Mouse (Mus musculus): ENCODE data around the gene Sprr2k.
"Not testable (repeated sequence)": the region's sequence is repeated elsewhere in the genome, so short reads cannot be mapped to it uniquely, and the experiment has no call there.

The Sprr2k gene

GRCm38 (mm10) chr3:92432282-92432681 lies at the start of gene Sprr2k:
Sprr2k (plus strand) TSS chr3:92432582.
- no peak for DNase-seq (ENCODE audit: low spot score in 2 of 2)

GRCm38 (mm10) chr3:92385385-92385784 lies 47.0 kb upstream of the Sprr2k start, which contains the start of gene Sprr2h:
Sprr2h (plus strand) TSS chr3:92385685.
- no peak for DNase-seq (ENCODE audit: low spot score in 2 of 2)

- DNase-seq (ENCODE audit: low spot score in 2 of 2) = no peak
These were observed 38.1 kb upstream of the Sprr2k start for GRCm38 (mm10) chr3:92394301-92394700.

DNA sequence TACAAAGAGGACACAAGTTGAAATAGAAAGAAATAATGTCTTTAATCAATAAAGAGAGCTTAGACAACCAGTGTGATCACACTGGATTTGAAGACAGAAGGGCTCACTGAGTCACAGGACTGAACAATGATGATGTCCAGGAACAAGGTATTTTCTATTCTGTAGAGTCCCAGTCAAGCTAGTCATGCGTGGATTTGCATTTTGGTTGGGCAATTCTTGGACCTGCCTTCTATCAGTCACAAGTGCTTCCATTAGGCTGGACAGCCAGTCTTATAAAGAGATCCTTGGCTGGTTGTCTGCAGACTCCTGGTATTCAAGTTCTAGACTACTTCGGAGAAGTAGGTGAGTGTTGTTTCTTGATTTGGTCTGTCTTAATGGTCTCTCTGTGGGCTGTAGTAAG lies 24.7 kb upstream of the Sprr2k start, which contains the start of gene Sprr2i:
Gene Sprr2i (plus strand): TSS at position 301 of the 400 bp plus-strand sequence.
- DNase-seq (ENCODE audit: low spot score in 2 of 2) = no peak

- DNase-seq (ENCODE audit: low spot score in 2 of 2) = no peak
These were observed 14.6 kb upstream of the Sprr2k start, which contains the start of gene Sprr2j-ps for GRCm38 (mm10) chr3:92417782-92418181. Sprr2j-ps (plus strand) TSS chr3:92418082.

GRCm38 (mm10) chr3:92429323-92429722 lies 3.1 kb upstream of the Sprr2k start, which contains the start of gene Gm9774:
Gm9774 (minus strand) TSS chr3:92429423.
- DNase-seq (ENCODE audit: low spot score in 2 of 2) = no peak

- no peak for DNase-seq (ENCODE audit: low spot score in 2 of 2)
These were observed 6.3 kb downstream of the Sprr2k start, which contains the start of gene Sprr1b for GRCm38 (mm10) chr3:92438689-92439088. Sprr1b (minus strand) TSS chr3:92438789.

DNA sequence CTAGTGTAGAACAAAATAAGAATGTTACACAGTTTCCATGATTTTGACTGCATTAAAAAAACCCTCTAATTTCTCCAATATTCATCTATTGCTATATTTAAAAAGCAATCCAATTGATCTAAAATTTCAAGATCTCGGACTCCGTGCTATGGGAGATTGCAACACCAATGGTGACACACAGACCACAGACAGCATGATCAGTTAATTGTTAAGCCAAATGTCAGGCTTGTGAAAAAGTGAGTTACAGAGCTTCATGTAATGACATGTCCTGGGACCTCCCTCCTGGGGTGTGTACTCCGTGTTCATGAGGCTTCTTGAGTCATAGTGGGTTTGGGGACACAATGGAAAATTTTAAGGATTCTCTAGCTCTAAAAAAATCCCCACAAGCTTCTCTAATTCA lies 7.8 kb downstream of the Sprr2k start:
- no peak for DNase-seq (ENCODE audit: low spot score in 2 of 2)

GRCm38 (mm10) chr3:92455151-92455550 lies 22.8 kb downstream of the Sprr2k start:
- no peak for DNase-seq (ENCODE audit: low spot score in 2 of 2)

- DNase-seq (ENCODE audit: low spot score in 2 of 2) = no peak
These were observed 26.2 kb downstream of the Sprr2k start, which contains the start of gene Sprr3 for GRCm38 (mm10) chr3:92458620-92459019. Sprr3 (minus strand) TSS chr3:92458720.

- DNase-seq (ENCODE audit: low spot score in 2 of 2) = no peak
These were observed 34.2 kb downstream of the Sprr2k start for GRCm38 (mm10) chr3:92466576-92466975.

DNA sequence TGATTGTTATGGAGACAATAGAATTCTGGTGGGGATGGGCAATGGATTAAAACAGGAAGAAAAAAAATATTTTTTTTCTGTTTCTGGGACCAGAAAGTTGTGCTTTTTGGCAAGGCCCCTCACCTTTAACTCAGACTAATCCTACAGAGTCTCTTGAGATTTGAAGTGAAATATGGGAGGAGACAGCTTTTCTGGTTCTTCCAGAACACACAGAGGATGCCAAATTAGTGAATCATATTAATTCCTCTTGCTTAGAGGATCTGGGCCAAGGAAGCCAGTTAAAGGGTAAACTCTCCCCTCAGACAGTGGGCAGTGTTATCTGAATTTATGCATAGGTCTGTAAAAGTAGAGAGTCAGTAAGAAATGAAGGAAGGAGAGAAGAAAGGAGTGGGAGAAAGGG lies 35.0 kb downstream of the Sprr2k start:
- DNase-seq (ENCODE audit: low spot score in 2 of 2) = no peak

DNA sequence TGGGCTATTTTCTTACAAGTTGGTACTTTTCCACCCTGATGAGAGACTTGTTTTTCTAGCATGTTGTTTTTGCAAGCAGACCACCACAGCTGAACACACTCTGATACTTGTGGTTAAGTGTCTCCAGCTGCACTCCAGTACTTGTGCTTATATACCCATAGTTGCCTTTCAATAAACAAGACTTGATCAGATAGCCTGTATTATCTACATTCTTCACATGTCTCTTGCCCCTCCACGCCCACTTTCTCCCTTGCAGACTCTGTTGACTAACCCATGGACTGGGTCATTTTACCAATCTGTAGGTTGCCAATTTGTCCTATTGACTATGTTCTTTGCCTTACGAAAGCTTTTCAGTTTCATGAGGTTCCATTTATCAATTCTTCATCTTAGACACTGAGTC lies 37.7 kb downstream of the Sprr2k start:
- no peak for DNase-seq (ENCODE audit: low spot score in 2 of 2)

DNA sequence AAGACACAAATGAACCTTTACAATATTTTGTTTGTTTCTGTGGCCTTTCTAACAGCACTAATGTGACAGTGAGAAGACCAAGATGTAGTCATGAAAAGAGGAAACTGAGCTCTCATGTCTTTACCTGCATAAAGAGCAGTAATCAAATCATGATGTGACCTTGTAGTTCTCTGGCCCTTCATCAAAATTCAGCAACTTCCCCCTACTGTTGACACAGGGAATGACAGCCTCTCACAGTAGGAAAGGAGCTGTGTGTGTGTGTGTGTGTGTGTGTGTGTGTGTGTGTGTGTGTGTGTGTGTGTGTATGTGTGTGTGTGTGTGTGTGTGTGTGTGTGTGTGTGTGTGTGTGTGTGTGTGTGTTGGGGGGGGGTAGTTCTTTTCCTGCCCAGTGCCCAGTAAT lies 48.9 kb downstream of the Sprr2k start:
- DNase-seq (ENCODE audit: low spot score in 2 of 2) = not testable (repeated sequence)
